Comparison of ENCODE assay signal across 25 mouse cellular contexts in genomic region chr12:26437950-26438349, GRCm38 (mm10). TPM values are rescaled to one million over a fixed set of nuclear protein-coding genes. Genes with fewer than 3 reads are reported as not detected.
A peak's percentile ranks its signal among the peaks of the same experiment; 100 is the strongest.
DNase-seq lines count a peak whose midpoint lies in the region; ATAC-seq and TF ChIP-seq lines count a peak whose summit lies in the region.
"Had no signal": no experiment of that assay in that cellular context is flagged by ENCODE, and none has a peak within 500 bp of the region (broad histone marks: within the 10 kb centered on the region; RNA-seq: fewer than 3 reads in every experiment).

No protein-coding gene starts in this region.

- H3K27me3 ChIP-seq in forebrain, embryonic 14.5 days (replicated peaks; ENCODE audit: control insufficient read depth, insufficient read depth, low read length): no peaks in the 10 kb centered on the region
- no peaks in the 10 kb centered on the region for H3K27me3 ChIP-seq in forebrain, embryonic 13.5 days
- no peaks in the 10 kb centered on the region for H3K27me3 ChIP-seq in kidney, embryonic 14.5 days (ENCODE audit: control insufficient read depth, insufficient read depth, low read length)
- H3K27me3 ChIP-seq in kidney, adult 2 months (replicated peaks; ENCODE audit: control insufficient read depth, insufficient read depth, low read length): no peaks in the 10 kb centered on the region
- H3K27me3 ChIP-seq: embryonic facial prominence, embryonic 12.5 days; liver, embryonic 15.5 days; lung, embryonic 15.5 days; stomach, embryonic 15.5 days had no signal

- no peak overlapping the region for H3K27ac ChIP-seq in forebrain, embryonic 14.5 days (ENCODE audit: low read depth, low read length)
- no peak overlapping the region for H3K27ac ChIP-seq in forebrain, embryonic 13.5 days
- H3K27ac ChIP-seq in kidney, embryonic 14.5 days (ENCODE audit: low read depth, low read length): no peak overlapping the region
- H3K27ac ChIP-seq in kidney, adult 2 months (ENCODE audit: insufficient read depth, low read depth, low read length): no peak overlapping the region
- H3K27ac ChIP-seq: embryonic facial prominence, embryonic 12.5 days; layer of hippocampus, adult 2 months; liver, embryonic 15.5 days; lung, embryonic 15.5 days; stomach, embryonic 15.5 days had no signal

- 62% methylated on average over 3 of the region's 3 CpGs for WGBS in forebrain, embryonic 14.5 days
- WGBS in forebrain, embryonic 13.5 days: 69% methylated on average over 3 of the region's 3 CpGs
- WGBS in kidney, embryonic 14.5 days: 40% methylated on average over 3 of the region's 3 CpGs
- 70% methylated on average over 3 of the region's 3 CpGs for WGBS in kidney, adult 2 months

- no peak for TF ChIP-seq CTCF in kidney, adult 2 months (conservative IDR thresholded peaks at IDR 0.05; ENCODE audit: insufficient read depth, insufficient read length, low read depth, low read length)

- H3K9me3 ChIP-seq in forebrain, embryonic 14.5 days (replicated peaks; ENCODE audit: control insufficient read depth, low read length): no peaks in the 10 kb centered on the region
- no peaks in the 10 kb centered on the region for H3K9me3 ChIP-seq in forebrain, embryonic 13.5 days (replicated peaks)
- H3K9me3 ChIP-seq in kidney, embryonic 14.5 days (ENCODE audit: control insufficient read depth, low read length): no peaks in the 10 kb centered on the region
- H3K9me3 ChIP-seq: embryonic facial prominence, embryonic 12.5 days; liver, embryonic 15.5 days; lung, embryonic 15.5 days; stomach, embryonic 15.5 days had no signal

- peak; percentile 33 for DNase-seq in forebrain, embryonic 14.5 days (ENCODE audit: low spot score)
- DNase-seq in kidney, adult 2 months: no peak
- DNase-seq in retina, postnatal 1 day: peak; percentile 24
- DNase-seq in retina, embryonic 14.5 days (ENCODE audit: low spot score): no peak
- DNase-seq: adrenal gland, adult 2 months; cerebellum, adult 8-10 months; gastrocnemius, postnatal 36 days; heart, postnatal 36 days; kidney, postnatal 25 days; liver; lung, postnatal 4 days; thymus, postnatal 25 days had no signal

- TF ChIP-seq POLR2A in kidney, adult 2 months (IDR thresholded peaks at IDR 0.05; ENCODE audit: low read depth, low read length): no peak

- no peak for ATAC-seq in forebrain, embryonic 14.5 days
- no peak for ATAC-seq in forebrain, embryonic 13.5 days
- peak; percentile 84 for ATAC-seq in kidney, embryonic 14.5 days (ENCODE audit: low FRiP score, low TSS enrichment)
- no peak for ATAC-seq in megakaryocyte, adult 5-6 weeks (ENCODE audit: poor library complexity, severe bottlenecking)
- ATAC-seq: intestine, postnatal 0 days; midbrain, embryonic 16.5 days had no signal

- no peak overlapping the region for H3K9ac ChIP-seq in forebrain, embryonic 14.5 days (ENCODE audit: low read length)
- H3K9ac ChIP-seq in forebrain, embryonic 13.5 days: no peak overlapping the region
- no peak overlapping the region for H3K9ac ChIP-seq in kidney, embryonic 14.5 days (ENCODE audit: low read depth, low read length)
- H3K9ac ChIP-seq: embryonic facial prominence, embryonic 12.5 days; liver, embryonic 15.5 days; lung, embryonic 15.5 days; stomach, embryonic 15.5 days had no signal

- H3K36me3 ChIP-seq in forebrain, embryonic 14.5 days (ENCODE audit: control insufficient read depth, insufficient read depth, low read length): no peaks in the 10 kb centered on the region
- H3K36me3 ChIP-seq in forebrain, embryonic 13.5 days (ENCODE audit: poor library complexity, severe bottlenecking): no peaks in the 10 kb centered on the region
- H3K36me3 ChIP-seq in kidney, embryonic 14.5 days (ENCODE audit: control insufficient read depth, insufficient read depth, low read length): no peaks in the 10 kb centered on the region
- H3K36me3 ChIP-seq in kidney, adult 2 months (ENCODE audit: control insufficient read depth, insufficient read depth, low read length): no peaks in the 10 kb centered on the region
- H3K36me3 ChIP-seq: embryonic facial prominence, embryonic 12.5 days; liver, embryonic 15.5 days; lung, embryonic 15.5 days; stomach, embryonic 15.5 days had no signal

- H3K4me1 ChIP-seq in forebrain, embryonic 14.5 days (ENCODE audit: control insufficient read depth, insufficient read depth, low read length): no peaks in the 10 kb centered on the region
- H3K4me1 ChIP-seq in forebrain, embryonic 13.5 days: no peaks in the 10 kb centered on the region
- H3K4me1 ChIP-seq in kidney, embryonic 14.5 days (ENCODE audit: control insufficient read depth, insufficient read depth, low read length): no peaks in the 10 kb centered on the region
- no peaks in the 10 kb centered on the region for H3K4me1 ChIP-seq in kidney, adult 2 months (ENCODE audit: control insufficient read depth, insufficient read depth, low read length)
- H3K4me1 ChIP-seq: embryonic facial prominence, embryonic 12.5 days; liver, embryonic 15.5 days; stomach, embryonic 15.5 days had no signal

- no peak overlapping the region for H3K4me3 ChIP-seq in forebrain, embryonic 14.5 days (ENCODE audit: low read depth, low read length)
- no peak overlapping the region for H3K4me3 ChIP-seq in forebrain, embryonic 13.5 days
- no peak overlapping the region for H3K4me3 ChIP-seq in kidney, embryonic 14.5 days (ENCODE audit: low read length)
- H3K4me3 ChIP-seq in kidney, adult 2 months (ENCODE audit: insufficient read depth, low read depth, low read length): no peak overlapping the region
- H3K4me3 ChIP-seq: embryonic facial prominence, embryonic 12.5 days; erythroblast, embryonic 14.5 days; layer of hippocampus, adult 2 months; liver, embryonic 15.5 days; lung, embryonic 15.5 days; stomach, embryonic 15.5 days had no signal

- H3K4me2 ChIP-seq in forebrain, embryonic 14.5 days (ENCODE audit: low read length): no peak overlapping the region
- no peak overlapping the region for H3K4me2 ChIP-seq in forebrain, embryonic 13.5 days
- no peak overlapping the region for H3K4me2 ChIP-seq in kidney, embryonic 14.5 days (replicated peaks; ENCODE audit: low read depth, low read length)
- H3K4me2 ChIP-seq: embryonic facial prominence, embryonic 12.5 days; liver, embryonic 15.5 days; lung, embryonic 15.5 days; stomach, embryonic 15.5 days had no signal

RNA-seq across cellular contexts. Expression of gene Rsad2, which starts 18.3 kb away (rescaled TPM):
- 0.20 and 0.27 TPM in 2 replicates for polyA plus RNA-seq in forebrain, embryonic 14.5 days (2014; fragmentation: Nextera tagmentation; extraction: Ambion mirVana)
- 0.28 and 0.63 TPM in 2 replicates for polyA plus RNA-seq in forebrain, embryonic 13.5 days (2015; fragmentation: Nextera tagmentation; extraction: Ambion mirVana)
- polyA plus RNA-seq in kidney, embryonic 14.5 days (2014; fragmentation: Nextera tagmentation; extraction: Ambion mirVana): 16.6 and 17.1 TPM in 2 replicates
- polyA plus RNA-seq in kidney, adult 2 months (2012; rRNA removed): 17.6 and 19.8 TPM in 2 replicates
- 7.7 and 9.2 TPM in 2 replicates for total RNA-seq in megakaryocyte, adult 5-6 weeks (2015)
- 9.3 and 10.2 TPM in 2 replicates for total RNA-seq in megakaryocyte, adult 5-6 weeks (2017)
- polyA plus RNA-seq: C2C12 had no signal

RNA-seq across cellular contexts. Expression of gene Rnf144a, which starts 22.9 kb away (rescaled TPM):
- 17.4 and 21.5 TPM in 2 replicates for polyA plus RNA-seq in forebrain, embryonic 14.5 days (2014; fragmentation: Nextera tagmentation; extraction: Ambion mirVana)
- polyA plus RNA-seq in forebrain, embryonic 13.5 days (2015; fragmentation: Nextera tagmentation; extraction: Ambion mirVana): 36.8 and 40.3 TPM in 2 replicates
- 26.2 and 29.8 TPM in 2 replicates for polyA plus RNA-seq in kidney, embryonic 14.5 days (2014; fragmentation: Nextera tagmentation; extraction: Ambion mirVana)
- polyA plus RNA-seq in kidney, adult 2 months (2012; rRNA removed): 12.6 and 12.7 TPM in 2 replicates
- 36.3 and 38.3 TPM in 2 replicates for total RNA-seq in megakaryocyte, adult 5-6 weeks (2015)
- 35.8 and 36.1 TPM in 2 replicates for total RNA-seq in megakaryocyte, adult 5-6 weeks (2017)
- total RNA-seq: MEL had no signal
- polyA plus RNA-seq: C2C12; erythroblast, embryonic 14.5 days had no signal

RNA-seq across cellular contexts. Expression of gene Cmpk2, which starts 31.1 kb away (rescaled TPM):
- 11.7 and 11.8 TPM in 2 replicates for polyA plus RNA-seq in forebrain, embryonic 14.5 days (2014; fragmentation: Nextera tagmentation; extraction: Ambion mirVana)
- 5.9 and 6.4 TPM in 2 replicates for polyA plus RNA-seq in forebrain, embryonic 13.5 days (2015; fragmentation: Nextera tagmentation; extraction: Ambion mirVana)
- polyA plus RNA-seq in kidney, embryonic 14.5 days (2014; fragmentation: Nextera tagmentation; extraction: Ambion mirVana): 7.3 and 9.7 TPM in 2 replicates
- polyA plus RNA-seq in kidney, adult 2 months (2012; rRNA removed): 13.9 and 15.0 TPM in 2 replicates
- 88.4 and 109 TPM in 2 replicates for total RNA-seq in megakaryocyte, adult 5-6 weeks (2015)
- 52.7 and 57.5 TPM in 2 replicates for total RNA-seq in megakaryocyte, adult 5-6 weeks (2017)

Comparison
In these comparisons a context has a peak if more than half of its experiments do, and no peak if none do; other contexts are left out.
1. DNase-seq: peak in forebrain, embryonic 14.5 days (single experiment) and retina, postnatal 1 day (single experiment); none in kidney, adult 2 months (single experiment) and retina, embryonic 14.5 days (single experiment).
2. RNA of gene Rsad2, which starts 18.3 kb away (polyA plus RNA-seq): 17.6 to 19.8 TPM in kidney, adult 2 months and 16.6 to 17.1 TPM in kidney, embryonic 14.5 days; 0.28 to 0.63 TPM in forebrain, embryonic 13.5 days and 0.20 to 0.27 TPM in forebrain, embryonic 14.5 days; every median in the first group is over 10 times any median in the second.